In the genomic region with DNA sequence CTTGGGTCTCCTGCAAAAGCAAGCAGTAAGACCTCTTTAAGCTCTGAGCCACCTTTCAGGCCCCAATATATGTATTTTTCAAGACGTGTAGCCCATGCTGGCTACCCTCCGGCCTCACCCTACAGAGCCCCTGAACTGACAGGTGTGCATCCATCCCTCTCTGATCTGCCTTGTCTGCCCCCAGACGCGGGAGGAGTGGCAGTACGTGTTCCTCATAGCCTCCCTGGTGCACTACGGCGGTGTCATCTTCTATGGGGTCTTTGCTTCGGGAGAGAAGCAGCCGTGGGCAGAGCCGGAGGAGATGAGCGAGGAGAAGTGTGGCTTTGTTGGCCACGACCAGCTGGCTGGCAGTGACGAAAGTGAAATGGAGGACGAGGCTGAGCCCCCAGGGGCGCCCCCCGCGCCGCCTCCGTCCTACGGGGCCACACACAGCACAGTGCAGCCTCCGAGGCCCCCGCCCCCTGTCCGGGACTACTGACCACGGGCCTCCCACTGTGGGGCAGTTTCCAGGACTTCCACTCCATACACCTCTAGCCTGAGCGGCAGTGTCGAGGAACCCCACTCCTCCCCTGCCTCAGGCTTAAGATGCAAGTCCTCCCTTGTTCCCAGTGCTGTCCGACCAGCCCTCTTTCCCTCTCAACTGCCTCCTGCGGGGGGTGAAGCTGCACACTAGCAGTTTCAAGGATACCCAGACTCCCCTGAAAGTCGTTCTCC, we compare ENCODE assay signal across 11 mouse cellular contexts. TPM values are rescaled to one million over a fixed set of nuclear protein-coding genes. Genes with fewer than 3 reads are reported as not detected.
DNase-seq lines count a peak whose midpoint lies in the region; ATAC-seq and TF ChIP-seq lines count a peak whose summit lies in the region.
"Had no signal": no experiment of that assay in that cellular context is flagged by ENCODE, and none has a peak within 500 bp of the region (broad histone marks: within the 10 kb centered on the region; RNA-seq: fewer than 3 reads in every experiment).

No protein-coding gene starts in this region.

- intact Hi-C loops in left cerebral cortex, adult 2 months (cut with DNase I), result no loop called here
- intact Hi-C loops in left cerebral cortex, postnatal 14 days (cut with DNase I), result loop anchor here (5.0 kb wide), 1 partner anchor 123 kb away; no protein-coding TSS in a partner anchor

- no peaks in the 10 kb centered on the region for H3K36me3 ChIP-seq in embryonic facial prominence, embryonic 13.5 days
- no peaks in the 10 kb centered on the region for H3K36me3 ChIP-seq in hindbrain, embryonic 14.5 days (replicated peaks; ENCODE audit: control insufficient read depth, insufficient read depth)
- no peaks in the 10 kb centered on the region for H3K36me3 ChIP-seq in neural tube, embryonic 12.5 days
- H3K36me3 ChIP-seq: hindbrain, embryonic 15.5 days had no signal

- no peak for TF ChIP-seq CTCF in left cerebral cortex, adult 2 months (IDR thresholded peaks at IDR 0.05)

- H3K27me3 ChIP-seq in embryonic facial prominence, embryonic 13.5 days, result peaks cover 96% of the 10 kb centered on the region
- peaks cover 77% of the 10 kb centered on the region for H3K27me3 ChIP-seq in hindbrain, embryonic 14.5 days (ENCODE audit: control insufficient read depth, insufficient read depth, low read length)
- peaks cover 77% of the 10 kb centered on the region for H3K27me3 ChIP-seq in neural tube, embryonic 12.5 days (replicated peaks)

- ATAC-seq in embryonic facial prominence, embryonic 13.5 days (ENCODE audit: insufficient number of reproducible peaks, insufficient read depth, low FRiP score, low TSS enrichment, low read depth), result no peak
- ATAC-seq in hindbrain, embryonic 14.5 days (ENCODE audit: low FRiP score), result 0 out of 2 replicates have a peak, but pooled peaks have one; percentile 34
- peak; percentile 37; the same call in 1 of the 2 replicates for ATAC-seq in neural tube, embryonic 12.5 days (ENCODE audit: low FRiP score, low read depth)

- H3K27ac ChIP-seq in left cerebral cortex, adult 2 months, result peak overlapping the region; percentile 50; the same call in 1 of the 2 replicates
- no peak overlapping the region for H3K27ac ChIP-seq in embryonic facial prominence, embryonic 13.5 days
- H3K27ac ChIP-seq in hindbrain, embryonic 14.5 days, result no peak overlapping the region
- no peak overlapping the region for H3K27ac ChIP-seq in neural tube, embryonic 12.5 days
- H3K27ac ChIP-seq: hindbrain, embryonic 15.5 days had no signal

- peak overlapping the region; percentile 39 for H3K4me2 ChIP-seq in embryonic facial prominence, embryonic 13.5 days
- no peak overlapping the region for H3K4me2 ChIP-seq in hindbrain, embryonic 14.5 days (replicated peaks)
- peak overlapping the region; percentile 37 for H3K4me2 ChIP-seq in neural tube, embryonic 12.5 days (replicated peaks)
- H3K4me2 ChIP-seq: hindbrain, embryonic 15.5 days had no signal

- peaks cover 8% of the 10 kb centered on the region for H3K9me3 ChIP-seq in embryonic facial prominence, embryonic 13.5 days
- 0 out of 2 replicates have a peak, but pooled peaks cover 2% of the 10 kb centered on the region for H3K9me3 ChIP-seq in hindbrain, embryonic 14.5 days (ENCODE audit: control insufficient read depth, low read length)
- peaks cover 6% of the 10 kb centered on the region; the same call in 1 of the 2 replicates for H3K9me3 ChIP-seq in neural tube, embryonic 12.5 days
- H3K9me3 ChIP-seq: hindbrain, embryonic 15.5 days had no signal

- WGBS in embryonic facial prominence, embryonic 13.5 days, result 2% methylated on average over 29 of the region's 29 CpGs
- 4% methylated on average over 28 of the region's 29 CpGs for WGBS in hindbrain, embryonic 14.5 days
- 3% methylated on average over 29 of the region's 29 CpGs for WGBS in neural tube, embryonic 12.5 days

- H3K9ac ChIP-seq in embryonic facial prominence, embryonic 13.5 days, result peak overlapping the region; percentile 51
- H3K9ac ChIP-seq in hindbrain, embryonic 14.5 days, result no peak overlapping the region
- H3K9ac ChIP-seq in neural tube, embryonic 12.5 days, result no peak overlapping the region
- H3K9ac ChIP-seq: hindbrain, embryonic 15.5 days had no signal

- no peak for DNase-seq in left cerebral cortex, adult 2 months (ENCODE audit: extremely low spot score in 1 of 2, low spot score in 2 of 2)
- no peak for DNase-seq in left cerebral cortex, postnatal 14 days (ENCODE audit: low spot score in 2 of 2)
- DNase-seq in hindbrain, embryonic 14.5 days (ENCODE audit: low spot score), result no peak
- no peak for DNase-seq in thymus, postnatal 0 days (ENCODE audit: low spot score)
- no peak for DNase-seq in natural killer cell, adult 2 months (ENCODE audit: low spot score in 2 of 2)
- DNase-seq: adrenal gland, adult 2 months had no signal

- H3K4me3 ChIP-seq in left cerebral cortex, adult 2 months, result no peak overlapping the region
- peak overlapping the region; percentile 21 for H3K4me3 ChIP-seq in embryonic facial prominence, embryonic 13.5 days
- no peak overlapping the region for H3K4me3 ChIP-seq in hindbrain, embryonic 14.5 days (replicated peaks; ENCODE audit: low read length)
- H3K4me3 ChIP-seq in neural tube, embryonic 12.5 days, result 0 out of 2 replicates have a peak overlapping the region, but pooled peaks have one; percentile 15
- H3K4me3 ChIP-seq: hindbrain, embryonic 15.5 days had no signal

- peaks cover 21% of the 10 kb centered on the region for H3K4me1 ChIP-seq in embryonic facial prominence, embryonic 13.5 days
- 0 out of 2 replicates have a peak, but pooled peaks cover 9% of the 10 kb centered on the region for H3K4me1 ChIP-seq in hindbrain, embryonic 14.5 days (replicated peaks; ENCODE audit: control insufficient read depth, insufficient read depth, low read length)
- H3K4me1 ChIP-seq in neural tube, embryonic 12.5 days, result peaks cover 15% of the 10 kb centered on the region

RNA-seq across cellular contexts. Expression of a gene that starts 4.6 kb away (rescaled TPM):
- under 1 TPM in 1 of 2 experiments, not detected in 1; 0.29 TPM for total RNA-seq in left cerebral cortex, adult 2 months (2021)
- under 1 TPM in 1 of 2 experiments, not detected in 1; 0.18 TPM for total RNA-seq in left cerebral cortex, postnatal 14 days (2021)
- polyA plus RNA-seq in embryonic facial prominence, embryonic 13.5 days (2015; fragmentation: Nextera tagmentation; extraction: Ambion mirVana), result 1.8 and 2.6 TPM in 2 replicates
- not detected in 2 replicates for polyA plus RNA-seq in hindbrain, embryonic 14.5 days (2014; fragmentation: Nextera tagmentation; extraction: Ambion mirVana)
- not detected in 2 replicates for polyA plus RNA-seq in neural tube, embryonic 12.5 days (2016; fragmentation: Nextera tagmentation; extraction: Ambion mirVana)
- polyA plus RNA-seq in thymus, postnatal 0 days (2015; fragmentation: Nextera tagmentation; extraction: Ambion mirVana), result not detected in 2 replicates
- total RNA-seq: adrenal gland, adult 2 months had no signal
- polyA plus RNA-seq: adrenal gland, adult 2 months; hindbrain, embryonic 15.5 days; liver, embryonic 16.5 days had no signal

RNA-seq across cellular contexts. Expression of a gene that starts 6.1 kb away (rescaled TPM):
- total RNA-seq in left cerebral cortex, adult 2 months (2021), result not detected
- not detected for total RNA-seq in left cerebral cortex, postnatal 14 days (2021)
- not detected in 2 replicates for polyA plus RNA-seq in embryonic facial prominence, embryonic 13.5 days (2015; fragmentation: Nextera tagmentation; extraction: Ambion mirVana)
- 0.83 TPM in 1 of 2 replicates, not detected in the other for polyA plus RNA-seq in hindbrain, embryonic 14.5 days (2014; fragmentation: Nextera tagmentation; extraction: Ambion mirVana)
- polyA plus RNA-seq in neural tube, embryonic 12.5 days (2016; fragmentation: Nextera tagmentation; extraction: Ambion mirVana), result not detected in 2 replicates
- not detected in 2 replicates for polyA plus RNA-seq in thymus, postnatal 0 days (2015; fragmentation: Nextera tagmentation; extraction: Ambion mirVana)
- total RNA-seq: adrenal gland, adult 2 months had no signal
- polyA plus RNA-seq: adrenal gland, adult 2 months; cortical plate, adult 2 months; liver, embryonic 16.5 days had no signal

RNA-seq across cellular contexts. Expression of a gene that starts 11.0 kb away (rescaled TPM):
- total RNA-seq in left cerebral cortex, adult 2 months (2021), result 1,000 to 10,000 TPM; 1,255 to 1,327 TPM
- 1,000 to 10,000 TPM; 1,570 to 1,628 TPM for total RNA-seq in left cerebral cortex, postnatal 14 days (2021)
- 0.18 and 0.22 TPM in 2 replicates for polyA plus RNA-seq in embryonic facial prominence, embryonic 13.5 days (2015; fragmentation: Nextera tagmentation; extraction: Ambion mirVana)
- polyA plus RNA-seq in hindbrain, embryonic 14.5 days (2014; fragmentation: Nextera tagmentation; extraction: Ambion mirVana), result 0.47 and 0.48 TPM in 2 replicates
- 2.0 and 2.6 TPM in 2 replicates for polyA plus RNA-seq in neural tube, embryonic 12.5 days (2016; fragmentation: Nextera tagmentation; extraction: Ambion mirVana)
- polyA plus RNA-seq in thymus, postnatal 0 days (2015; fragmentation: Nextera tagmentation; extraction: Ambion mirVana), result 0.06 TPM in 1 of 2 replicates, not detected in the other
- polyA plus RNA-seq: liver, embryonic 16.5 days had no signal

RNA-seq across cellular contexts. Expression of a gene that starts 20.3 kb away (rescaled TPM):
- 10 to 100 TPM; 15.9 to 23.1 TPM for total RNA-seq in left cerebral cortex, adult 2 months (2021)
- total RNA-seq in left cerebral cortex, postnatal 14 days (2021), result 10 to 100 TPM; 10.7 to 13.5 TPM
- 43.6 and 52.0 TPM in 2 replicates for polyA plus RNA-seq in embryonic facial prominence, embryonic 13.5 days (2015; fragmentation: Nextera tagmentation; extraction: Ambion mirVana)
- polyA plus RNA-seq in hindbrain, embryonic 14.5 days (2014; fragmentation: Nextera tagmentation; extraction: Ambion mirVana), result 16.0 and 21.3 TPM in 2 replicates
- 37.8 and 42.4 TPM in 2 replicates for polyA plus RNA-seq in neural tube, embryonic 12.5 days (2016; fragmentation: Nextera tagmentation; extraction: Ambion mirVana)
- polyA plus RNA-seq in thymus, postnatal 0 days (2015; fragmentation: Nextera tagmentation; extraction: Ambion mirVana), result 41.6 and 43.3 TPM in 2 replicates

RNA-seq across cellular contexts. Expression of a gene that starts 20.6 kb away (rescaled TPM):
- 10 to 100 TPM; 47.6 to 48.4 TPM for total RNA-seq in left cerebral cortex, adult 2 months (2021)
- 10 to 100 TPM; 46.9 to 48.4 TPM for total RNA-seq in left cerebral cortex, postnatal 14 days (2021)
- 78.5 and 97.7 TPM in 2 replicates for polyA plus RNA-seq in embryonic facial prominence, embryonic 13.5 days (2015; fragmentation: Nextera tagmentation; extraction: Ambion mirVana)
- 91.0 and 93.5 TPM in 2 replicates for polyA plus RNA-seq in hindbrain, embryonic 14.5 days (2014; fragmentation: Nextera tagmentation; extraction: Ambion mirVana)
- 90.2 and 94.0 TPM in 2 replicates for polyA plus RNA-seq in neural tube, embryonic 12.5 days (2016; fragmentation: Nextera tagmentation; extraction: Ambion mirVana)
- 88.2 and 93.1 TPM in 2 replicates for polyA plus RNA-seq in thymus, postnatal 0 days (2015; fragmentation: Nextera tagmentation; extraction: Ambion mirVana)

Comparison
In these comparisons a context has a peak if more than half of its experiments do, and no peak if none do; other contexts are left out.
1. H3K4me3 ChIP-seq: peak in embryonic facial prominence, embryonic 13.5 days (single experiment) and neural tube, embryonic 12.5 days (single experiment); none in left cerebral cortex, adult 2 months (single experiment) and hindbrain, embryonic 14.5 days (single experiment).